Mouse (Mus musculus): ENCODE measurements at regions not wholly inside any gene's neighbourhood (a gene's known extent, or its start where the extent isn't known, plus 50 kb on each side); places are given as distances from the start of the nearest gene placed in this dataset.

- no peak for DNase-seq (ENCODE audit: low spot score)
Observed at GRCm38 (mm10) chr4:55817035-55817818, 285.0 kb upstream of the Klf4 start.

DNA sequence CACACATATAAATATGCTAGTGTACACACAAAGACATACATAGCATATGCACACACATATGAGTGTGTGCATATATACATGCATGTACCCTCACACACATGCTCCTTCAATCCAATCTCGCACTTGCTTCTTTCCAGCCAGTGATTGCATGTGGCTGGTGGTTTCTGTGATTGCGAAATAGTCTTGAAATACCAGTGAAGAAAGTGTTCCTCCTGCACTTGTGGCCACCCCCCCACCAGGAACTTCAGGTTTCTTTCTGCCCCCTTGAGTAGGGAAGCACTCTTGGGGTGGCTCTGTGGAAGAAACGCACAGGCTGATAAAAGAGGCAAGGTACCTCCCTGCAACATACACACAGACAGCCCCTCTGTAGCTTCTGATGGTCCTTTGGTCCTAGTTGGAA, 283.6 kb upstream of the Klf4 start:
- no peak for DNase-seq (ENCODE audit: low spot score)

DNA sequence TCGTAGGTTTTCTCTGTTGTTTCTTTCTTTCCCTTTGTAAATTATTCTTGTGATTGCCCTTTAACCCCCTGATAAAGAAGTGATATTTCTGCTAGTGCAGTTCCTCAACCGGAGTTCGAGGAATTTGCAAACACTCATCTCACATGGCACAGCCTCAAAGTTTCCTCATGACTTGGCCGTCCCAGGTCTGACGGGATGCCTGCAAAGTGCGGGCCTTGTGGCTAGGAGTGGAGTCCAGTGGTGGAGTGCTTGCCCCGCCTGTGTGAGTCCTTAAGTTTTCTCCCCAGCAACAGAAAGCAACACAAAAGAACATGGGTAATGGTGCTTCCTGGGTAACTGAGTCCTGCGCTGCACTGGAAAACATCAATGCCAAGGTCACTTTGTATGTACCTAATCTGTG, 280.6 kb upstream of the Klf4 start:
- no peak for DNase-seq (ENCODE audit: low spot score)

- DNase-seq (ENCODE audit: low spot score), result no peak
Observed at GRCm38 (mm10) chr4:55811656-55812055, 279.4 kb upstream of the Klf4 start.

DNA sequence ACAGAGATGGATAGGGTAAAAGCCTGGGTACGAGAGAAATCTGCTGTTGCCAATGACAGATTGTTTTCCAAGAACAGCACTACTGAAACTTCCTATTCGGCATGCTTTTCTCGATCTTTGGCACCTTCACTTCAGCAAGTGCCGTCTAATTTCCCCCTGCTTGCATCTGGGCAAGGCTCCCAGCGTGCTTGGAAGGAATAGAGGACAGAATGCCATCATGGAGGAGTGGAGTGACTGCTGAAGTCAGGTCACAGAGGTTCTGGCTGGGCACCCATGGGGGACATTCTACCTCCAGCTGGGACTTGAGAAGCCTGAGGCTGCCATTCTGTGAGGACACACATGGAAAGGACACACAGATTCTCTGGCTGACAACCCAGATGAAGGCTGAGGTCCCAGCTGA, 276.2 kb upstream of the Klf4 start:
- no peak for DNase-seq (ENCODE audit: low spot score)

GRCm38 (mm10) chr4:55806799-55807198, 274.5 kb upstream of the Klf4 start:
- no peak for DNase-seq (ENCODE audit: low spot score)

- DNase-seq (ENCODE audit: low spot score), result no peak
Observed at GRCm38 (mm10) chr4:55805255-55806051, 273.2 kb upstream of the Klf4 start.

DNA sequence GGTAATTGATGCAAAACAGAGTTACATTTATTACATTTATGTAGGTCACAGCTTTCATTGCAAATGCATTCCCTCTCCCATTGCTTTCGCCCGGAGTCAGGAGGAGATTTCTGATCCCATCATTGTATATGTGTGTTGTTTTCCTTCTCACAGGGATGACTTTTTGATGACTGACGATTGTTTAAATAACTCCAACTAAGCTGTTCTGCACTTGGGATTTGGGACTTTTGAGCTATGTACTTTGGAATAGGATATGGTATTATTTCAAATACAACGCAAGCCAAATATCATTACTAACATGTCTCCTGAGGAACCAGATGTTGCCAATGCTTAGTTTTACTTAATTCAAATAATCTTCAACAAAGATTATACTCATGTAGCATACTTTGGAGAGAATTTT, 269.8 kb upstream of the Klf4 start:
- no peak for DNase-seq (ENCODE audit: low spot score)

- DNase-seq (ENCODE audit: low spot score), result no peak
Observed at GRCm38 (mm10) chr4:55798099-55798498, 265.8 kb upstream of the Klf4 start.

DNA sequence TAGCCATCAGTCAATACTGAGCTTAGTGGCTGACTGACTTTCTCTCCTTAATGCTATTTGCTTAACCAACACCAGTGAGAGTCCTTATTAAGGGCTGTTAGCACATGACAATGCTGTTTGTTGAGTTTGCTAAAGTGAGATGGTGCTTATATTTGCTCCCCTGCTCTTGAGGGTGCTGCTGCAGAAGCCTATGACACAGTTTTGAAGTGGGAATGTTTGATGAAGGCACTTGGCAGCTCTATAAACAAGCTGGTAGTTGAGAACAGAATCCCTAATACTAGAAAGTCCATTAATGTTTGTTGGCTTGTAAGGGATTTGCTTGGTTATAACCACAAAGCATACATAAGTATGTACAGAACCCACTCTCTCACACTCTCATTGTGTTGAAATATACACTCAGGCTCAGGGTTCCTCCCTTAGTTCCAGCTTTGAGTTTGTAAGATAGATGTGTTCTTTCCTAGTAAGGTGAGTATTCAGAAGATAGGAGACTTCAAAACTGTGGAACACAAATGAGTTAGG, 249.1 kb upstream of the Klf4 start:
- no peak for DNase-seq (ENCODE audit: low spot score)

GRCm38 (mm10) chr4:55779581-55779980, 247.3 kb upstream of the Klf4 start:
- no peak for DNase-seq (ENCODE audit: low spot score)

GRCm38 (mm10) chr4:55775858-55776257, 243.6 kb upstream of the Klf4 start:
- no peak for DNase-seq (ENCODE audit: low spot score)

- DNase-seq (ENCODE audit: low spot score), result no peak
Observed at GRCm38 (mm10) chr4:55774571-55774970, 242.3 kb upstream of the Klf4 start.

DNA sequence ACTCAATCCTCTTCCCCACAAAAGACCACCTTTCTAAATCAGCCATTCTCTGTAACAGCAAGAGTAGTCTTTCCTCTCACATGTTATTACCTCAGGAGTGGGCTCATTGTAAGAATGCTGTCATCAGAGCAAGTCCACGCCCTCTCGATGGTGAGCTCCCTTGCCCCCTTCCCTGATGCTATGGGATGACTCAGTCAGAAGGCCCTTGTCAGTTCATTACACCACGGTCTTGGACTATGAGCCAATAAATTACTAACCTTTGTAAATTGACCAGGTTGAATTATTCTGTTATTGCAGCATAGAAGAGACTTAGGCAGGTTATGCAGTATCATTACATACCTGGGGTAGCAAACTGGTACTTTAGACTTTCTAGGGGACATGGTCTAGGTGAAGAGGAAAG, 237.4 kb upstream of the Klf4 start:
- DNase-seq (ENCODE audit: low spot score), result no peak

DNA sequence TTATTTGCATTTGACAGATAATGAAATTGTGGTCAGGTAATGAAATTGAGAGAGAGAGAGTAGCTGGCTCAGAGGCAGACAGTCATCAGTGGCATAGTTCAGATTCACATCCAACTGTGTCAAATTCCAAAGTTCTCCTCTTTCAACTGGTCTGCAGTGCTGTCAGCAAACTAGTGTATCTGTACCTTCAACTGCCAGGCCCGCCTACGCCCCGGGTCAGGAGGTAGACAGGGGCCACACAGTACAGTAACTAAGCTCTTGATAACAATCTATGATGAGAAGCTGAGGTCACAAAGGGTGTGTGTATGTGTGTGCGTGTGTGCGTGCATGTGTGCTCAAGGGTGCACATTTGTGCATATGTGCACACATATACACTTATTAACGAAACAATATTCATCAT, 236.1 kb upstream of the Klf4 start:
- no peak for DNase-seq (ENCODE audit: low spot score)

DNA sequence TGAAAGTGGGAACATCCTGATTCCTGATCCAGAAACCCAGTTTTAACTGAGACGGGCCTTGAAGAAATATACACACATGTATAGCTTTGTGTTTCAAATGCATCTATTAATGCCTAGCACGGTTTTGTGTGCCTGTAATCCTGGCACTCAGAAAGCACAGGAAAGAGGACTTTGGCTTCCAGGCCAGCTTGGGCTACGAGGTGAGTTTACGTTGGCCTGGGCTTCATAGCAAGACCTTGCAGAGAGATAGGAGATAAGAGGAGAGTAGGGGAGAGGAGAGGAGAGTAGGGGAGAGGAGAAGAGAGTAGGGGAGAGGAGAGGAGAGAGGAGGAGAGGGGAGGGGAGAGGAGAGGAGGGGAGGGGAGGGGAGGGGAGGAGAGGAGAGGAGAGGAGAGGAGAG, 234.9 kb upstream of the Klf4 start:
- no peak for DNase-seq (ENCODE audit: low spot score)

DNA sequence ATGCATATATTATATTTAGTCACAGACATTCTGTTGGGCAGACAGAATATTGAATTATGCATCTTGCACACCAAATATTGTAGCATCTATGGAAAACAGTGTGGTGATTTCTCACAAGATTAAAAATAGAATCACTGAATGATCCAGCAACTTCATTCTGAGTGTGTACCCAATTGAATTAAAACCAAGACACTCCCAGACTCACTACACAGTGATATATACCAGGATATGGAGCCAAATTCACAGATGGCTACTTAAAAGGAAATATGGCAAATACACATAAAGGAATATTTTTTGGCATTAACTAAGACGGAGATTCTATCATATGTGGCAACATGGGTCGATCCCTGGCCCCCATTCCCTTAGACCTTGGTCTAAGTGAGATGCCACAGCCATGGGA, 233.5 kb upstream of the Klf4 start:
- DNase-seq (ENCODE audit: low spot score), result no peak

- DNase-seq (ENCODE audit: low spot score), result no peak
Observed at GRCm38 (mm10) chr4:55763112-55763511, 230.8 kb upstream of the Klf4 start.

DNA sequence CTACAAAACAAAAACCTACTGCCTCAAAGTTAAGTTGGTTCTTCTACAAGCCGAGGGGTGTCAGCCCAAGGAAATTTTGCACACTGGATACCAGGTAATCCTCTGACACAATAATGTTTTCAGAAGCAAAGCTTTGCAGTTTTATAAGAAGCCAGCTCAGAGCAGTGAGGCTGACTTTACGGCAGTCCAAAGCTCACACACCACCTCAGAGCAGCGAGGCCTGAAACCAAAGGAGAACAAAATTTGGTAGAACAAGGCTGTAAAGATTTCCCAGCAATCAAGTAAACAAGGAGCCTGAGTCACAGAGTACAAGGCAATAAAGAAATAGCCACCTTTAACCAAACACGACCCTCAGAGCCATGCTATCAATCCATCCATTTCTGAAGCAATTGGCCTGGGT, 230.1 kb upstream of the Klf4 start:
- no peak for DNase-seq (ENCODE audit: low spot score)

- DNase-seq (ENCODE audit: low spot score), result no peak
Observed at GRCm38 (mm10) chr4:55757148-55757927, 225.1 kb upstream of the Klf4 start.

DNA sequence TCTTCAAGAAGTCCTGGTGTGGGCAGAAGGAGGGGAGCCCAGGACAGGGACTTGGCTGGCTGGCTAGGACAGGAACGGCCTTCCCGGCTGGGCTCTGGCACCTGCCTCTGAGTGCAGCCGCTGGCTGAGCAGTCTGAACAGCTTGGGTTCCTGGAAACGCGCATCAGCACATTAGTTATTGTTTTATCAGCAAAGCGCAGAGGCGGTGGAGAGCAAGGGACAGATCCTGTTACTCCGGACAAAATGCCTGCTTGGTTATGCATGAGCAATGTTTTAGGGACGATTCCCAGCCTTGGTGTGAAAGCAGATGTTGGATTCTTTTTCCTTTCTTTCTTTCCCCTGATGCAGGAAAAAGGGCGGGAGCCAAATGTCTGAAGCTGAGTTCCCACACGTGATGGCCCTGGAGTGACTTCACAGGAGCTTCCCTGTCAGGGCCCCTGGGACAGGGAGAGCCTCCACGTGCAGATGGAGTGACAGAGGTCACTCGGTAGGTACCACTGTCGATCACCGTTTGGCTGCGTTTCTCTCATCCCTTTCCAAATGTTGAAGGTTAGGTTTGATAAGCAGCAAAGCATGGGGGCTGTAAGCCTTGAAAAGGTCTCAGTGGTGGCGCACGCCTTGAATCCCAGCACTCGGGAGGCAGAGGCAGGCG, 217.8 kb upstream of the Klf4 start:
- DNase-seq (ENCODE audit: low spot score), result peak; percentile 14

GRCm38 (mm10) chr4:55741355-55741754, 209.1 kb upstream of the Klf4 start:
- DNase-seq (ENCODE audit: low spot score), result no peak
